Mouse (Mus musculus) liver, postnatal 0 days (tissue): ENCODE results near the gene Dusp5.

ENCODE experiments used
- CTCF ChIP-seq: sonication (generic); IDR thresholded peaks from 2 replicates; pipeline ENCODE4 v1.5.1; 2016; ENCODE audit warnings: antibody characterized with exemption, low read depth
- EP300 ChIP-seq: IDR thresholded peaks from 2 replicates; pipeline ENCODE4 v1.6.1; 2016; ENCODE audit warnings: antibody characterized with exemption, low read depth, mild to moderate bottlenecking

- TF ChIP-seq CTCF (no peak), EP300 (no peak)
Observed at GRCm38 (mm10) chr19:53519981-53520380, 8.9 kb upstream of the Dusp5 start.
